Mouse (Mus musculus): ENCODE data around the gene Lrrfip1.

Gene Lrrfip1

GRCm38 (mm10) chr1:91056416-91056815 lies 57.9 kb downstream of the Lrrfip1 start:
- DNase-seq (ENCODE audit: low read depth): peak; percentile 83

- peak; percentile 94 for DNase-seq (ENCODE audit: low read depth)
Measured at GRCm38 (mm10) chr1:91057311-91058245, 59.0 kb downstream of the Lrrfip1 start.

- DNase-seq (ENCODE audit: low read depth): no peak
Measured at GRCm38 (mm10) chr1:91058251-91058650, 59.7 kb downstream of the Lrrfip1 start.

- DNase-seq (ENCODE audit: low read depth): peak; percentile 59
Measured at GRCm38 (mm10) chr1:91059792-91060604, 61.5 kb downstream of the Lrrfip1 start.

- no peak for DNase-seq (ENCODE audit: low read depth)
Measured at GRCm38 (mm10) chr1:91061105-91061504, 62.6 kb downstream of the Lrrfip1 start.

- DNase-seq (ENCODE audit: low read depth): peak; percentile 91
Measured at GRCm38 (mm10) chr1:91062363-91062762, 63.8 kb downstream of the Lrrfip1 start.

- peak; percentile 46 for DNase-seq (ENCODE audit: low read depth)
Measured at GRCm38 (mm10) chr1:91064053-91064452, 65.5 kb downstream of the Lrrfip1 start.

- peak; percentile 85 for DNase-seq (ENCODE audit: low read depth)
Measured at GRCm38 (mm10) chr1:91064903-91065525, 66.5 kb downstream of the Lrrfip1 start.

- DNase-seq (ENCODE audit: low read depth): peak; percentile 34
Measured at GRCm38 (mm10) chr1:91066061-91066460, 67.5 kb downstream of the Lrrfip1 start.

GRCm38 (mm10) chr1:91066599-91066998 lies 68.1 kb downstream of the Lrrfip1 start:
- no peak for DNase-seq (ENCODE audit: low read depth)

GRCm38 (mm10) chr1:91067716-91068115 lies 69.2 kb downstream of the Lrrfip1 start:
- DNase-seq (ENCODE audit: low read depth): no peak

GRCm38 (mm10) chr1:91069575-91069974 lies 71.0 kb downstream of the Lrrfip1 start:
- peak; percentile 31 for DNase-seq (ENCODE audit: low read depth)

GRCm38 (mm10) chr1:91070547-91070946 lies 72.0 kb downstream of the Lrrfip1 start:
- DNase-seq (ENCODE audit: low read depth): no peak

- DNase-seq (ENCODE audit: low read depth): no peak
Measured at GRCm38 (mm10) chr1:91071671-91072290, 73.2 kb downstream of the Lrrfip1 start.

GRCm38 (mm10) chr1:91076946-91077345 lies 78.4 kb downstream of the Lrrfip1 start:
- no peak for DNase-seq (ENCODE audit: low read depth)

GRCm38 (mm10) chr1:91077456-91077855 lies 78.9 kb downstream of the Lrrfip1 start:
- DNase-seq (ENCODE audit: low read depth): no peak

GRCm38 (mm10) chr1:91077980-91078379 lies 79.4 kb downstream of the Lrrfip1 start:
- no peak for DNase-seq (ENCODE audit: low read depth)

- DNase-seq (ENCODE audit: low read depth): no peak
Measured at GRCm38 (mm10) chr1:91079740-91080422, 81.3 kb downstream of the Lrrfip1 start.

GRCm38 (mm10) chr1:91080423-91080749 lies 81.8 kb downstream of the Lrrfip1 start:
- peak; percentile 30 for DNase-seq (ENCODE audit: low read depth)

- DNase-seq (ENCODE audit: low read depth): no peak
Measured at GRCm38 (mm10) chr1:91084374-91084773, 85.8 kb downstream of the Lrrfip1 start.

GRCm38 (mm10) chr1:91085009-91085408 lies 86.5 kb downstream of the Lrrfip1 start:
- DNase-seq (ENCODE audit: low read depth): no peak

Data from induced T-regulatory cell, adult 2 months (primary cell).